Mouse (Mus musculus): ENCODE results near the gene Plekhg6. TPM values are rescaled to one million over a fixed set of nuclear protein-coding genes. Genes with fewer than 3 reads are reported as not detected.

Plekhg6 gene
- polyA plus RNA-seq, 1 experiment = 66.6 TPM

- peak; percentile 35; the same call in 1 of the 2 replicates for TF ChIP-seq CTCF (IDR thresholded peaks at IDR 0.05; ENCODE audit: extremely low read depth, insufficient read length, insufficient replicate concordance, low read depth, low read length)
- no peak for TF ChIP-seq POLR2A (IDR thresholded peaks at IDR 0.05; ENCODE audit: low read depth, low read length)
- H3K27me3 ChIP-seq (ENCODE audit: control insufficient read depth, insufficient read depth, low read length) = no peaks in the 10 kb centered on the region
- no peak overlapping the region for H3K4me3 ChIP-seq (ENCODE audit: low read depth, low read length)
- no peak overlapping the region for H3K27ac ChIP-seq (ENCODE audit: insufficient read depth, low read depth, low read length)
- peaks cover 20% of the 10 kb centered on the region for H3K4me1 ChIP-seq (ENCODE audit: control insufficient read depth, insufficient read depth, insufficient read length, low read length)
- peaks cover 66% of the 10 kb centered on the region for H3K36me3 ChIP-seq (ENCODE audit: control insufficient read depth, insufficient read depth, low read length)
- 68% methylated on average over 38 of the region's 38 CpGs for WGBS
These were observed 18.9 kb downstream of the Plekhg6 start for GRCm38 (mm10) chr6:125361467-125362291.

GRCm38 (mm10) chr6:125360846-125361245 lies 19.7 kb downstream of the Plekhg6 start:
- TF ChIP-seq POLR2A (IDR thresholded peaks at IDR 0.05; ENCODE audit: low read depth, low read length) = no peak
- no peak for TF ChIP-seq CTCF (IDR thresholded peaks at IDR 0.05; ENCODE audit: extremely low read depth, insufficient read length, insufficient replicate concordance, low read depth, low read length)
- Histone ChIP-seq H3K27me3 (ENCODE audit: control insufficient read depth, insufficient read depth, low read length) (no peaks in the 10 kb centered on the region), H3K4me1 (ENCODE audit: control insufficient read depth, insufficient read depth, insufficient read length, low read length) (peaks cover 22% of the 10 kb centered on the region), H3K4me3 (ENCODE audit: low read depth, low read length) (no peak overlapping the region), H3K36me3 (ENCODE audit: control insufficient read depth, insufficient read depth, low read length) (peaks cover 66% of the 10 kb centered on the region), H3K27ac (ENCODE audit: insufficient read depth, low read depth, low read length) (no peak overlapping the region)
- WGBS = 92% methylated on average over 9 of the region's 9 CpGs

GRCm38 (mm10) chr6:125359999-125360398 lies 20.6 kb downstream of the Plekhg6 start:
- no peaks in the 10 kb centered on the region for H3K27me3 ChIP-seq (ENCODE audit: control insufficient read depth, insufficient read depth, low read length)
- H3K4me3 ChIP-seq (ENCODE audit: low read depth, low read length) = no peak overlapping the region
- peaks cover 66% of the 10 kb centered on the region for H3K36me3 ChIP-seq (ENCODE audit: control insufficient read depth, insufficient read depth, low read length)
- H3K4me1 ChIP-seq (ENCODE audit: control insufficient read depth, insufficient read depth, insufficient read length, low read length) = peaks cover 30% of the 10 kb centered on the region
- H3K27ac ChIP-seq (ENCODE audit: insufficient read depth, low read depth, low read length) = no peak overlapping the region
- no peak for TF ChIP-seq POLR2A (IDR thresholded peaks at IDR 0.05; ENCODE audit: low read depth, low read length)
- TF ChIP-seq CTCF (IDR thresholded peaks at IDR 0.05; ENCODE audit: extremely low read depth, insufficient read length, insufficient replicate concordance, low read depth, low read length) = peak; percentile 24; the same call in 1 of the 2 replicates
- 63% methylated on average over 9 of the region's 9 CpGs for WGBS

- peaks cover 61% of the 10 kb centered on the region for H3K36me3 ChIP-seq (ENCODE audit: control insufficient read depth, insufficient read depth, low read length)
- no peaks in the 10 kb centered on the region for H3K27me3 ChIP-seq (ENCODE audit: control insufficient read depth, insufficient read depth, low read length)
- H3K4me3 ChIP-seq (ENCODE audit: low read depth, low read length) = no peak overlapping the region
- TF ChIP-seq POLR2A (IDR thresholded peaks at IDR 0.05; ENCODE audit: low read depth, low read length) = no peak
- no peak for TF ChIP-seq CTCF (IDR thresholded peaks at IDR 0.05; ENCODE audit: extremely low read depth, insufficient read length, insufficient replicate concordance, low read depth, low read length)
- H3K27ac ChIP-seq (ENCODE audit: insufficient read depth, low read depth, low read length) = no peak overlapping the region
- WGBS = 89% methylated on average over 15 of the region's 15 CpGs
- H3K4me1 ChIP-seq (ENCODE audit: control insufficient read depth, insufficient read depth, insufficient read length, low read length) = peaks cover 39% of the 10 kb centered on the region
These were observed 23.3 kb downstream of the Plekhg6 start for GRCm38 (mm10) chr6:125357334-125357733.

- TF ChIP-seq CTCF (IDR thresholded peaks at IDR 0.05; ENCODE audit: extremely low read depth, insufficient read length, insufficient replicate concordance, low read depth, low read length) (no peak), POLR2A (IDR thresholded peaks at IDR 0.05; ENCODE audit: low read depth, low read length) (no peak)
- H3K27ac ChIP-seq (ENCODE audit: insufficient read depth, low read depth, low read length) = no peak overlapping the region
- WGBS = 34% methylated on average over 8 of the region's 8 CpGs
These were observed 24.3 kb downstream of the Plekhg6 start for GRCm38 (mm10) chr6:125356264-125356663.

GRCm38 (mm10) chr6:125355197-125355741 lies 25.3 kb downstream of the Plekhg6 start:
- peaks cover 40% of the 10 kb centered on the region for H3K36me3 ChIP-seq (ENCODE audit: control insufficient read depth, insufficient read depth, low read length)
- H3K27me3 ChIP-seq (ENCODE audit: control insufficient read depth, insufficient read depth, low read length) = no peaks in the 10 kb centered on the region
- peak overlapping the region; percentile 39 for H3K4me3 ChIP-seq (ENCODE audit: low read depth, low read length)
- TF ChIP-seq POLR2A (IDR thresholded peaks at IDR 0.05; ENCODE audit: low read depth, low read length) (no peak), CTCF (IDR thresholded peaks at IDR 0.05; ENCODE audit: extremely low read depth, insufficient read length, insufficient replicate concordance, low read depth, low read length) (no peak)
- peaks cover 43% of the 10 kb centered on the region for H3K4me1 ChIP-seq (ENCODE audit: control insufficient read depth, insufficient read depth, insufficient read length, low read length)
- WGBS = 4% methylated on average over 10 of the region's 10 CpGs
- H3K27ac ChIP-seq (ENCODE audit: insufficient read depth, low read depth, low read length) = peak overlapping the region; percentile 49

More at GRCm38 (mm10) chr6:125356264-125356663, 24.3 kb downstream of the Plekhg6 start:
- H3K4me1 ChIP-seq (ENCODE audit: control insufficient read depth, insufficient read depth, insufficient read length, low read length) = peaks cover 42% of the 10 kb centered on the region
- no peak overlapping the region for H3K4me3 ChIP-seq (ENCODE audit: low read depth, low read length)
- H3K27me3 ChIP-seq (ENCODE audit: control insufficient read depth, insufficient read depth, low read length) = no peaks in the 10 kb centered on the region
- H3K36me3 ChIP-seq (ENCODE audit: control insufficient read depth, insufficient read depth, low read length) = peaks cover 50% of the 10 kb centered on the region
